Mouse (Mus musculus) thymus, postnatal 10 days (tissue): ENCODE data around the gene Slc35d2.

Source experiments
- DNase-seq, 2 experiments: peaks; one replicate each; pipeline ENCODE4 v3.0.0; 2021; ENCODE audit warnings: low spot score in 2 of 2

Gene Slc35d2

DNA sequence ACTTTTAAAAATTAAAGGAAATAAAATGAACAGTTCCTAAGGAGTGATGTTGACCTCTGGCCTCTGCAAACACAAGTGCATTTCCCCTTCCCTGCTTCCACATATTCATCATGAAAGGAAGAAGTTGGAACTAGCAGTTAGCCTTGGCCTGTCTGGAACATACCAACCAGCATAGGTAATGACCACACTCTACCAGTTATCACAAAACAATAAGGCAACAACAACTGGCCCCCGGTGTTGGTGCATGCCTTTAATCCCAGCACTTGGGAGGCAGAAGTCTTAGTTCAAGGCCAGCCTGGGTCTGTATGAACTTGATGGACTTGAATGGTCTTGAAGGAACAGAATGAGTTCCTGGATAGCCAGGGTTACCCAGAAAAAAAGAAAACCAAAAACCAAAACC lies 18.7 kb downstream of the Slc35d2 start:
- DNase-seq: no peak

DNA sequence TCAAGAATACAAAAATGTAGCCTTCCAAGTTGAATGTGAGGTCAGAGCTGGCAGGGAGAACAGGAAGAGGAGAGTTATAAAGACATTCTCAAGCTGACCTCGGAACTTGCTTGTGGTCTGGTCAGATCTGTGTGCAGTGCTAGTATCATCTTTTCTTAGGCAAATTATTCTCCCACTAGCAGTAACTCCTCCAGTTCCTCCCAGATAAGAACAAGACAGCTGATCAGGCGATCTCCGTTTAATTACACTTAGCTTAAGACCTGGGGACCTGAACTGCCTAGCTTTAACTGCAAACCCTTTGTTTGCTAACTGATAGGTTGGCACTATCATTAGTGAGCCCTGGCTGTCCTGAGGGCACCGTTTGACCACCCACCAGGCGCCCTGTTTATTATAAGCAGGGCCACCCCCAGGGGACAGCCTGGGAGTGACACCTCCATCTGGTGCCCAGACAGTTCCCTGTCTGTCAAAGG lies 20.8 kb downstream of the Slc35d2 start:
- DNase-seq: no peak

DNA sequence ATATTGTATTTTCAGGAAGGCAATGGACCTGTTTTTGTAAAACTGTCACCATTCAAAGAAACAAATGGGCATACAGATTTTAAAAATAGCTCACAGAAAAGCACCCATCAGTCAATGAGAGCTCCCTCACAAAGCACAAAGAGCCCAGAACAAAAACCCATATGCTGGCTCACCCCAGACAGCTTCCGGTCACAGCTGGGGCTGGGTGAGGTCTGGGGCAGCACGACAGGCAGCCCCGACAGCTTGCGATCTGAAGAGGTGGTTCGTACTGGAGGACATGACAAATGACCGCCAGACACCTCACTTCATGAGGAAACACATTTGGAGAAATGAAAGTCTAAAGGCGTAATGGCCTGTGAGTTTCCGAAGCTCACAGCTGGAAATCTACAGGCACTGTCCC lies 21.6 kb downstream of the Slc35d2 start:
- DNase-seq: no peak

DNA sequence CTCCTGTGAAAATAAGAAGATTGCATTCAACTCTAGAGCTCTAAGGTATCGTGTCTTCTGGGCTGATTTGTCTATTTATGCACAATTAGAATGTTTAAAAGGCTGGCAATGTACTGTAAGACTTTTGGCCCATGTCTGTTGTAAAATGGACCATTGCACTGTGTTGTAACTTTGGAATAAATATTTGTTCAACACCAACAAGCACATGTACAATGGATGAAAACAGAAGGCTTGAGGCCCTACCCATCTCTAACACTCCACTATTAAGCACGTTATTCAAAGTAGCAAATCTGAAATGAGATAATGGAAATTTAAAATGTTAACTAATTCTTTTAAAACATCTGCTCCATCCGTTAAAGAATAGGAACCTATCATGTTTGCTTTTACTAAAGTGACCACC lies 22.1 kb downstream of the Slc35d2 start:
- DNase-seq: no peak

DNA sequence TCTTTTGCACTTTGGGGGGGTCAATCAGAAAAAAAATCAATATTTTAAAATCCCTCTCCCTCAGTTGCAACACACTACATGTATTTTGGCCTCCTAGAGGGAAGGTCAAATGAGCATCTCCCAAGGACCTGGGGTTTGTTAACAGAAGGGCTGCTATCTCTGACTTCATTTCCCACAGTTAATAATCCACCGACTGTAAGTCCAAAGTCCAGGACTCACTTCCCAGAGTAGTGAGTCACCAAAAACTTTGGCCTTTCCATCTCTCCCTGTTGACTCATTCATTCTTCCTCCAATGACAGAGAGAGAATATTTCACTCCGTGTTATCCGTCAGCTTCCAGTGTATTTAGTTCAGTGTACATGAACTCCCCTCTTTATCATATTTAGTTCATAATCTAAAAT lies 23.5 kb downstream of the Slc35d2 start:
- DNase-seq: no peak

DNA sequence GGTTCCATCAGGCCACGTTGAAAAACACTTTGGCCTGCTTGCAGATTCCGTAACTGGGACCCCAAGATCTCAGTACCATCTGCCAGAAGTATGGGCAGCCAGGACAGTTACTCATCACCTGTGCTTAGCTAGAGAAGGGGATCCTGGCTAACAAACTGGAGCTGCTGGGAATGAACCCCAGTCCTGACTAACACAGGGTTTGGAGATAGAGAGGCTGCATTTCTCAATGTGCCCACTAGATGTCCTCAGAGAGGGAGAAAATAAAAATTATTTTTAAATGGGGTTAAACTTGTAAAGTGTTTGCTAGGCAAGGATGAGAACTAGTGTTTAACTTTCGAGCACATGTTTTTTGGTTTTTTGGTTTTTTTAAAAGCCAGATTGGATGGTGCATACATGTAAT lies 29.0 kb downstream of the Slc35d2 start:
- DNase-seq: peak in 1 of 2 experiments; percentile 18

DNA sequence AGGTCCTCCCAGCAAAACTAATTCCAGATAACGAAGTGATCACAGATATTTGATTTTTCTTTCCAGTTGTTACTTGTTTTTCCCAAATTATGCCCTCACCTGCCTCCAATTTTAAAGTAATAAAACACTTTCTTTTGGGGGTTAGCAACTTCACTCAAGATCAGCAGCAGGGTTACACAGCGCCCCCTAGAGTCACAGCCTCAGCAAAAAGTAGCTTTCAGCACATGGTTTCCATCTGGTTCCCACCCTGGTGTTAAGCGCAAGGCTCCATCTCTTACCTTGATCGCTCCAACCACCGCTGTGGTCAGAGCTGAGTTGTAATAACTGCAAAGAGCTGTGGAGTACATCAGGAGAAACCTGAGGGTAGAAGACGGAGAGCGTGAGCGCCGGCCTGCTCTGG lies 30.2 kb downstream of the Slc35d2 start:
- DNase-seq: peak; percentile 6 to 47

DNA sequence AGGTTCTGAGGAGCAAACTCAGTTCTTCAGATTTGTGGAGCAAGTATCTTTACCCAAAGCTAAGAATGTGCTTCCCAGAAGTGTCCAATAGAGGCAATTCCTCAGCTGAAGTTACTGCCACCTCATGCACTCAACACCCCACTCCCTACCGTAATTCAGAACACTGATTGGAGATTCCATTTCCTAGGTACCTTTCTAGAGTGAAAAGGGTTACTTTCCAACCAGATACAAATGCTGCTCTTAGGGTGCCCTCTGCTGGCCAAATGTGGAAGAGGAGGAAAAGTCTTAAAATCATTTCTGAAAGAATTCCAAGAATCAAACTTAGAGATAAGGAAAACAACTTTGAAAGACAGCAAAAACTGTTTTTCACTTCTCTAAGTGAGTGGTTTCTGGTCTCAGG lies 35.8 kb downstream of the Slc35d2 start:
- peak in 1 of 2 experiments; percentile 39 for DNase-seq

DNA sequence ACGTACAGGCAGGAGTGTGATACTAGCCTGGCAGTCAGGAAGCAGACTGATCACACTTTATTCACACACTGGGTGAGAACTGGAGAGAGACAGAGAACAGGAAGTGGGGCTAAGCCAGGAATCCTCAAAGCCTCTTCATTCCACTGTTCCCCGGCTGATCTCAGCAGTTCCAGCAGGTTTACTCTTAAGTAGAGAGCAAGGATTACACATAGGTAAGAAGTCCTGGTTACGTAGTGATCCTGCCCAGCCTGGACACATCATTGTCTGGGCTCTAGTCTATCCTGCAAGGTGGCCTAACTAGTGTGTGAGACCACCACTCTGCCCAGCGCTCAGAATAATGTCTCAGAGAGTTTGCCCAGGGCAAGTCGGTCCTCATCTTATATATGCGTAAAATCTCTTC lies 36.4 kb downstream of the Slc35d2 start:
- DNase-seq: no peak

DNA sequence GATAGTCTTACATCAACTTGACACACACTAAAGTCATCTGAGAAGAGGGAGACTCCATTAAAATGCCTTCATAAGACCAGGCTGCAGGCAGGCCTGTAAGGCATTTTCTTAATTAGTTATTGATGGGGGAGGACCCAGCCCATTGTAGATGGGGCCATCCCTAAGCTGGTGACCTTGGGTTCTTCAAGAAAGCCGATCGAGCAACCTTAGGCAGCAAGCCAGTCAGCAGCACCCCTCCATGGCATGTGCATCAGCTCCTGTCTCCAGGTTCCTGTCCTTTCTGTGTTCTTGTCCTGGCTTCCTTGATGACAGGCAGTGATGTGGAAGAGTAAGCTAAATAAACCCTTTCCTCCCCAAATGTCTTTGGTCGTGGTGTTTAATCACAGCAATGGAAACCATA lies 37.0 kb downstream of the Slc35d2 start:
- DNase-seq: no peak

DNA sequence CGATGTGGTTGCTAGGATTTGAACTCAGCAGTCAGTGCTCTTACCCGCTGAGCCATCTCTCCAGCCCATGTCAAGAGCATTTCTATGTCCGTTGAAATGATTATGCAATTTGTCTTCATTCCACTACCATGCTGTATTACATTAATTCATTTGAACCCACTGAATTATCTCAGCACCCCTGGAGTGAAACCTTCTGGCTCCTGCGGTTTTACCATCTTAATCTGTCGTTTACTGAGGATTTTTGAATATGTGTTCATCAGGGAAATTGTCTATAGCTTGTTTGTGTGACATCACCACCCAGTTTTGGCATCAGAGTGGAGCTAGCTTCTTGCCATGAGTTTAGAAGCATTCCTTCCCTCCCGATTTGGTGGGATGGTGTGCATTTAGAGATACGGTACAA lies 38.2 kb downstream of the Slc35d2 start:
- DNase-seq: no peak

DNA sequence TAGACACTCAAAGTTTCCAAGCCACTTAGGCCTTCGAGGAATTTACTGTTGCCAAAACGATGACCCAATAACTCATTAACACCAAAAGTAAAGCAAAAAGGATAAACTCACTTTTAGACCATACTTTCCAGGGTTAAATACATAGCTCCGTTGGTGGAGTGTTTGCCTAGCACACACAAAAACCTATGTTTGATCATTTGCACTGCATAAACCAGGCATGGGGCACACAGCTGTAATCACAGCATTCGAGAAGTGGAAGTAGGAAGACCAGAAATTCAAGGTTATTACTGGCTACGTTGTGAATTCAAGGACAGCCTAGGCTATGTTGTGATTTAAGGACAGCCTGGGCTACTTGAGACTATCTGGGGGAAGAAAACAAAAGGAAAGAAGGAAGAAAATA lies 38.9 kb downstream of the Slc35d2 start:
- DNase-seq: no peak

DNA sequence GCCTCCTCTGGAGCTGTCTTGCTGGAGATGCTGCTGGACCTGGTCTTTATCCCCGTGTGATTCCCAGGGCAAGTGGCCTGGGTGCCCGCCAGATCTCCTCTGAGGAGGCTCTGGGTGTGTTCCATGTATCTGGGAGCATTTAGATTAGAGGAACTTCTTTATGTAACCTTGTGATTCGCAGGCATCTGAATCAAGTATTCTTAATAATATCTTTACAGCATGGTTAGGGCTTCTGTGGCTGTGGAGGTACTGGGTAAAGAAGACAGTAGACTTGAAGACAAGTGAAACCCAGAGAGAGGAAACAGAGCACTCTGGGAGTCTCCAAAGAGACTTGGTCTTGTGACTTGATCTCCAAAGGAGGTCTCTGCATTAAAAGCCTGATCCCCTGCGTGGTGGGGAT lies 40.0 kb downstream of the Slc35d2 start, which contains the start of gene Hsd17b3:
Gene Hsd17b3, minus strand, starts transcription at position 101 of the 400 bp plus-strand sequence.
- no peak for DNase-seq

DNA sequence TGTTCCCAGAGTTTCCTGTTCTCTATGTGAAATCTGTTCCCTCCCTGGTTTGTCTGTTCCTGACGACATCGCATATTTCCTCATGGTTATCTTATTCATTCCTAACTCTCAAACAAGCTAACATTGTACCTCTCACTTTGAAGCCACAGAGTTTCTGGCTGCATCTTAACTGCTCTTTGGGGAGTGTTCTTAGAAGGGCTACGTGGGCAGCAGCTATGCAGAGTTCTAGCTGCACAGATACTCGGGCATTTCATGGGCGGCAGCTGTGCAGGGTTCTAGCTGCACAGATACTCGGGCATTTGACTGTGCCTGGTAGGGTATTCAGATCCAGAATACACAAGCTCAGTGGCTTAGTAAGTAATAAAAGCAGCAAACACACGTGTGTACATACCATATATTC lies 41.1 kb downstream of the Slc35d2 start:
- no peak for DNase-seq

DNA sequence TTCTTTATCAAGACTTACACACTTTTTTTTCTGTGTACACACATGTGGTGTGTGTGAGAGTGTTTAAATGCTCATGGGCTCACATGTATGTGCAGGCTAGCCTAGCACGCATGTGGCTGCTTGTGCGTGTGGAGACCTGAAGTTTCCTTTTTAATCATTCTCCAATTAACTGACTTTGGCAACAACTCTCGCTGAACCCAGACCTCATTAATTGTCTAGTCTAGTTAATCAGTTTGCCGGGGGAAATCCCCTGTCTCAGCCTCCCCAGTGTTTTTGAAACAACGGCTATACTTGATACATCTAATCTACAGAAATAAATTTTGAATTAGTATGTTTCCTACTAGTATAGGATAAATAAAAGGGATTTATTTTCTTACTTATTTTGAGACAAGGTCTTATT lies 43.1 kb downstream of the Slc35d2 start:
- DNase-seq: no peak

DNA sequence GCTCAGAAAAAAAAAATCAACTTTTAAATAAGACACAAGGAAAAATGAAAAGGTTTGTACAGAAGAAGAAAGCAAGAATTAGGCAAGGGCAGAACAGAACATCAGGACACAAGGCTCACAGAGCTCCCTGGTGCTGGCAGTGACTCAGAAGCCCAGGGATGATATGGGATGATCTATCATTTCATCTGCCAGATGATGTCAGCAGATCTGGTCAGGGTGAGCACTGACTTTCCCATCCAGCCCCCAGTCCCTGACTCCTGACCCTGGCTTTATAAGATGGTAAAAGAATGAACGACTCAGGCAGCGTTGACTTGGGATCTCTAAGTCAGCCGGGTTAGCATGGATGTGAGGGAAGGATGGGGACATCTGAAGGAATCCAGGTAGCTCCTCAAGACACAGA lies 45.8 kb downstream of the Slc35d2 start:
- no peak for DNase-seq

DNA sequence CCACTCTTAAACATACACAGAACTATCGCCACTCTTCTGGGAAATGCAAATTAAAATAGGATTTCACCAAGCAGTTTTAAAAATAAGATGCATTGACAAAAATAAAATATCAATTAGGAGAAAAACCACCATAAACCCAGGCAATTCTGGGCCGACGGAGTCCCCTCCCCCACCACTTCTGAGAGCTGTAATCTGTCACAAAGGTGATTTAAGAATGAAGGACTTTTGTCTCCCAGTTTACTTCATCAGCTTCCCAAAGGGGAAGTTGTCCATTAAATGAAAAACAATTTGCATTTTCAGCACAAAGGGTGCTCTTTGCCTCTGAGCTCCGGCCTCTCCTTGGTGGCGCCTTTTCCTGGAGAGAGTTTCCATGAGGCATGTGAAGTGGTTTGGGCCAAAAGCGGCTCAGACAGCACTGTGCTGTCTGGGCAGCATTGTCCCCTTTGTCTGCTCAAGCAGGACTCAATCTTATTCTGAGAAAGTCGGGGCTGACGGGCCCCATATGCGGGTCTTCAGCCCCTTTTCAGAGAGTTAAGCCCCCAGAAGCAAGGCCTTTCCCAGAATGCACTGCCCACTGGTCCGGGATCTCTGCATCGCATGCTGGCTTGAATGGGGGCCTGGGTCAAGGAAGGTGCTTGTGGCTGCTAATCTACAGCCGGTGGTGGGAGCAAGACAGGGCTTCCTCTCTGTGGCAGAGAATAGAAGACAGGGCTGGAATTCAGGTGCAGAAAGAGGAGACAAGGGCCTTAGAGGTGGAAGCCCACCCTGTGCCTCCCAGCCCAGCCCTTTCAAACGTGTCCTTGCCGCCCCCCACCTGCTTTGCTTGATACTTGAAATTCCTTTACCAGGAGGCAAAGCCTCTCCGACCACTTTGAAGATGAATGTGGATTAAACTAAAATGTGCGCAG lies 47.9 kb downstream of the Slc35d2 start:
- DNase-seq: no peak

DNA sequence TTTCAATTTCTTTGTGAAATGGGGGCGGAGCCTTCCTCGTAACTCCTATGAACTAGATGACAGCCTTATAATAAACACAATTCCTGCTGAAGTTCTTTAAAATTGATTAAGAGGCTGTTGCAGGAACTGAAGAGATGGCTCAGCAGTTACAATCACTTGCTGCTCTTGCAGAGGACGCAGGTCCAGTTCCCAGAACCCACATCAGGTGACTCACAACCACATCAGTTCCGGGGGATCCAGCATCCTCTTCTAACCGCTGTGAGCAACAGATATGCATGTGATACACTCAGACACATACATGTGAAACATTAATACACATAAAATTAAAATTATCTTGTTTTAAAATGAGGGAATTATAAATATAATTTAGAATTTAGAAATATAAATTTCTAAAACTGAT lies 51.6 kb downstream of the Slc35d2 start:
- DNase-seq: no peak

DNA sequence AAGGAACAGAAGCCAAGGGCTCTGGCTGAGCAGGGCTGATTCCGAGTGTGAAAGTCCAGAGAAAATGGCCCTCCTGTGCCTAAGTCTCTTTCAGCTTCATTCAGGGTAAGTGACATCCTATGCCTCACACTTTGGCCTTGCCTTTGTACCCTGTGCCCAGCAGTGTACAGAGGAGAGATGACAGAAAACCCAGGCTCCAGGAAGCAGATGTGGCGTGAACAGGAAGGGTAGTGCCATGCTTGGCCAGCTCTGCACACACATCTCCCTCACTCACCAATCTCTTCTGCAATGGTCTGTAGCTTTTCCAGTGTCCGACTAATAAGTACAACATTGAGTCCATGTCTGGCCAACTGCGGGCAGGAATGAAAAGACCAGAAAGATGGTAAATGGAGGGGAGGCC lies 53.1 kb downstream of the Slc35d2 start:
- DNase-seq: no peak

DNA sequence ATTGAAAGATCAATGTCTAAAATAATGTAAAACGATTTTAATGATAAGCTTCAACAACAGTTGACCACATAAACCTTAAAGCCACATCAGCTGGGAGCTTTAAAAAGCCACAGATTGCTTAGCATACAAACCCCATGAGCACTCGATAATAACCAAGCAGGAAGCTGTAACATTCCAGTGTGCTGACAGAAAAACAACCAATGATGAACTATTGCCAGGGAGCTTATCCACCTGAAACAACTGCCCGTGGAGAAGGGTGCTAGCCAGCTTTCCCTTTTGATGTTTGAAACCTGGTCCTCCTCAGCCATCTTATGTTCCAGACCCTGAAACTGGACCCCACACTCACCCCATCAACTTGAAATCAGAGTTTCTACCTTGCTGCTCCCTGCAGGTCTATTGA lies 62.5 kb downstream of the Slc35d2 start:
- no peak for DNase-seq

DNA sequence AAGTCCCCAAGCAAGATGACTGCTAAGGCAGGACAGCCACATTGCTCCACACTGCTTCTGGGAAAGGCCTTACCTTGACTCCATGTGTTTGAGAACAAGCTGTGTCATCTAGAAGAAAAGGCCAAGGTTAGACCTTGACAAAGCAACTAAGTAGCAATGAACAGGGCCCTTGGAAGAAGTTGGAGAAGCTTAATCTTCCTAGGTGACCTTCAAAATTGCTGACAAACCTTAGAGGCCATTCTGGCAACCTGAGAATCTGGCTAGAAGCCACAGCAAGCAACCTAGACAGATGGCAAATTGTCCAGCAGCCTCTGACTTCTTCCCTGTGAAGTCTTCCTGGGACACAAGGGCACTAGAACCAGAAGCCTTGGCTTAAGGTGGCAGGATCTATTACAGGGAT lies 64.9 kb downstream of the Slc35d2 start:
- DNase-seq: no peak

DNA sequence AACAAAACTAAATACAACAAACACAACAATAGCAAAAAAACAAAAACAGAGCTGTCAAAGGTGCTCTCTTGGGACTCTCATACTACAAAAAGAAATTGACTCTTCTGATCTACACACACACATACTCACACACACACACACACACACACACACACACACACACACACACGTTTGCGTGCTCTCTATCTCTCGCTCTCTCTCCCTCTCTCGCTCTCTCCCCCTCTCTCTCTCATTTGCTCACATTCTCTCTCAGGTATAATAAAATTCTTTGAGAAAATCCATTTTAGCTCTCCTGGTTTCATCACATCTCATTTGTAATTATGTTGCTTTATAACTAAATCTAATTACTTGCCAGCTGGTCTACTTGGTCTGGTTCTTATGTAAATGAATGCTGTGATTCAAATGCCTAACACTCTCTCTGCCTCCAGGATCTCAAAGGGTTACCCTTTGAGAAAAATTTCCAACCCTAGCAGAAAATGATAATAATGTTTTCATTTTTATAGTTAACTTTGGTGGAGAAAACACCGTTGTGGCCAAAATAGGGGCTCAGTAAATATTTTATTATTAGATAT lies 68.1 kb downstream of the Slc35d2 start:
- no peak for DNase-seq

DNA sequence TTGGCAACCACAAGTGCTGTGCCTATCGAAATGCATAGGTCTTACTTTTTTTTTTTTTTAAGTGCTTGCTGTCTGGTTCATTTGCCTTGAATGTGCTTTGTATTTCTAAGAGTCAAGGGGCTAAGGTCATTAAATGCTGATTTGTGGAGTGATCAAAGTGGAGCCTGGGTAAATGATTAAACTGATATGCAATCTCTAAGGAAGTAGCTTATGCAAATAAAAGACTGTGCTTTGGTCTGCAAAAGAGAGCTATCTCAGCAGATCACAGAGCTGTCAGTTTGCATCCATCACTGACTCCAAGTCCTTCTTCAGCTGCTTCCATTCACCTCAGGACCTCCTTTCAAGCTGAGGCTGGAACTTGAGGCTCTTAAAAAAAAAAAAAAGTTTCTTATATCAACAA lies 75.2 kb downstream of the Slc35d2 start:
- no peak for DNase-seq
